Mouse (Mus musculus): Measurements from ENCODE around the gene Spns1.

Gene Spns1

GRCm38 (mm10) chr7:126374526-126374925 lies 2.7 kb downstream of the Spns1 start:
- no peak for ATAC-seq (ENCODE audit: insufficient number of reproducible peaks, low FRiP score, low TSS enrichment)

GRCm38 (mm10) chr7:126373007-126373406 lies 4.2 kb downstream of the Spns1 start:
- no peak for ATAC-seq (ENCODE audit: insufficient number of reproducible peaks, low FRiP score, low TSS enrichment)

DNA sequence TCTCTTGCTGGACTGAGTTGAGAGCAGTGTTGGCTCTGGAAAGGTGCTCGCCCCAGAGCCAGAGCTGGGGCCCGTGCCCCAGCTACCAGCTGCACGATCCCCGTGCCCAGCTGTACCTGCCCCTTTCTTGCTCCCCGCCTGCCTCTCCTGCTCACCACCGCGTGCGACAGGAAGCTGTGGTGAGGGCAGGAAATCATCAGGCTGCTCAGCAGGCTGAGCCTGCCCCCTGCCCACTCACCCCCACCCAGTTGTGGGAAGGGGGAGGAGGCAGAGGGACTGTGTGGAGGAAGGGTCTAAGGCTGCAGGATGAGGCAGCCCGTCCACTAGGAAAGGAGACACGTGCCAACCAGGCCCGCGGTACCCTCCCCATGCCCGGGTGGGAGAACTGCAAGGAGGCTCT lies 7.9 kb downstream of the Spns1 start, which contains the start of gene Lat:
Lat (minus strand) TSS at position 178 of the 400 bp plus-strand sequence.
- ATAC-seq (ENCODE audit: insufficient number of reproducible peaks, low FRiP score, low TSS enrichment) = no peak

GRCm38 (mm10) chr7:126368367-126368766 lies 8.9 kb downstream of the Spns1 start:
- ATAC-seq (ENCODE audit: insufficient number of reproducible peaks, low FRiP score, low TSS enrichment) = no peak

- no peak for ATAC-seq (ENCODE audit: insufficient number of reproducible peaks, low FRiP score, low TSS enrichment)
These were observed 9.6 kb downstream of the Spns1 start for GRCm38 (mm10) chr7:126367636-126368035.

- no peak for ATAC-seq (ENCODE audit: insufficient number of reproducible peaks, low FRiP score, low TSS enrichment)
These were observed 14.2 kb downstream of the Spns1 start for GRCm38 (mm10) chr7:126363038-126363437.

- ATAC-seq (ENCODE audit: insufficient number of reproducible peaks, low FRiP score, low TSS enrichment) = no peak
These were observed 18.2 kb downstream of the Spns1 start for GRCm38 (mm10) chr7:126359049-126359448.

DNA sequence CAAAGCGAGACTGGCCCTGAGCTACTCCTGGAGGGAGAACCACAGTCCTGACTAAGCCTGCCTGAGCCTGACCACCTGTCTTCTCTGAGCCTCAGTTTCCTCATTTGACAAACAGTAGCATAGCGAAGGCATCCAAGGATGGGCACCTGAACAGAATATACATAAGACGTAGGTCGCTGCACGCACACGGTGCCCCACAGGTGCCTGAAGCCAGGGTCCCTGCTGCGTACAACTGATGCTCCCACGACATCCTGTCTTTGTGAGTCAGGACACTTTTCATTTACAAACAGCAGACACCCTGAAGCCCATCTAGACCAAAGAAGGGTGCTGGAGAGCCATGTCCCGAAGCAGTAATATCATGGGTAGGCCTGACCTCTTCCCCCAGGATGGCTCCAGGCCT lies 18.8 kb downstream of the Spns1 start:
- ATAC-seq (ENCODE audit: insufficient number of reproducible peaks, low FRiP score, low TSS enrichment) = no peak

- no peak for ATAC-seq (ENCODE audit: insufficient number of reproducible peaks, low FRiP score, low TSS enrichment)
These were observed 19.4 kb downstream of the Spns1 start for GRCm38 (mm10) chr7:126357838-126358237.

DNA sequence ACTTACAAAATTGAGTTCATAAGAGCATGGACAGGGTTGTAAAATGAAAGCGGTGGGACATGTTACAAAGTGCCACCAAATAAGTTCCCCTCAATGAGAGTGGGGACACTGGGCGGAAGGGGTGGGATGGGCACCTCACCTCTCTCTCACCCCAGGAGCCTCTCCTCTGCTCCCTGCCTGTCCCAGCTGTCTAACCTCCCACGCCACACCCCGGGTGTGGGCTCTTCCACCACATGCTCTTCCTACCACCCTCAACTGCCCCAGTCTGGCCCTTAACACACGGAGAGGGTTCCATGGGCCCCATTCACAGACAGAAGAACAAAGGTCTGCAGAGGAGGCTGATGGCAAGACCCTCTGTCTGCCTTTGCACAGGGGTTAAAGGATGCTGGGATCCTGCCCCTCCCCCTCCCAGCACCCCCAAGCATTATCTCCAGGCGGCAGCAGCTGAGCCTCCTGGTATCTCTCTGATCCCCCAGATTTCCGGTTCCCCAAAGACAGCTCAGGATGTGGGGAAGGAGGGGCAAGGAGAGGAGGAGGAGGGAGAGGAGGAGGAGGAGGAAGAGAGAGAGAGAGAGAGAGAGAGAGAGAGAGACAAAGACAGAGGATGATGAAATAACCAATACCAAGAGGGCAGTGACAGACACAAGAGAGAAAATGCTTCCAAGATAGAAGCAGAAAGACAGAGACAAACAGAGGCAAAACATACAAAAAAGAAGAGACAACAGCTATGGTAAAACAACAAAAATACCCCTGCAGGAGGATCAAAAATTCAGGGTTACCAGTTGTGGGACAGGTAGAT lies 20.3 kb downstream of the Spns1 start:
- ATAC-seq (ENCODE audit: insufficient number of reproducible peaks, low FRiP score, low TSS enrichment) = no peak

DNA sequence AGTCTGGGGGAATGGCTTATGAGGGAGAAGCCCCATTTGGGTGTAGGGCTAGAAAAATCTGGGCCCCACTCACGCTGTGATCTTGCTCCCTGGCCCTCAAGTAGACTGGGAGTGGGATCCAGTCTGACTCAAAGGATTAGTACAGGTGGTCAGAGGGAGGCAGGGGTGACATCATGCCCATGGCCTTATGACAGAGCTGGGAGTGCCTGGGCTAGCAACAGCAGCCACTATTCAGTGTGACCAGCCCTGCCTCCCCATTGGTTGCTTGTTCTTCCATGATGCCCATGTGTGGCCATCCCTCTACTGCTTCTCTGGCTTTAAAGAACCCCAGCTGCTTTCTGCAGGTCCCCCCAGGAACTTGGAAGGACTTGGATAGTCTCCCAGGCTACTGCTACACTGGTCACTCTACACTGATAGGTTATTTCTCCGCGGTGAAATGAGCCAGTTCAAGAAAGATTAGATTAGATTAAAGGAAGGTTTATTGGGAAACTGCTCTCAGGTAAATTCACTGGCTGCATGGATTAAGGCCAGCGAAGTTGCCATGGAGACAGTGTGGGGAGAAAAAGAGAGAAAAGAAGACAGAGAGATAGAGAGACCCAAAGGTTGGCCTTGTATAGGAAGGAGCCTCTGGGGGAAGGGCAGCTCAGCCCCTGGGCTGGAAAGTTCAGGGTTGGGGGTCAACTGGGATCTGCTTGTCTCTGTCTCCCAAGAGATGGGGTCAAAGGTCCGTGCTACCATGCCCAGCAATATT lies 21.2 kb downstream of the Spns1 start:
- no peak for ATAC-seq (ENCODE audit: insufficient number of reproducible peaks, low FRiP score, low TSS enrichment)

GRCm38 (mm10) chr7:126354738-126355614 lies 22.3 kb downstream of the Spns1 start:
- ATAC-seq (ENCODE audit: insufficient number of reproducible peaks, low FRiP score, low TSS enrichment) = no peak

GRCm38 (mm10) chr7:126353994-126354365 lies 23.3 kb downstream of the Spns1 start:
- no peak for ATAC-seq (ENCODE audit: insufficient number of reproducible peaks, low FRiP score, low TSS enrichment)

DNA sequence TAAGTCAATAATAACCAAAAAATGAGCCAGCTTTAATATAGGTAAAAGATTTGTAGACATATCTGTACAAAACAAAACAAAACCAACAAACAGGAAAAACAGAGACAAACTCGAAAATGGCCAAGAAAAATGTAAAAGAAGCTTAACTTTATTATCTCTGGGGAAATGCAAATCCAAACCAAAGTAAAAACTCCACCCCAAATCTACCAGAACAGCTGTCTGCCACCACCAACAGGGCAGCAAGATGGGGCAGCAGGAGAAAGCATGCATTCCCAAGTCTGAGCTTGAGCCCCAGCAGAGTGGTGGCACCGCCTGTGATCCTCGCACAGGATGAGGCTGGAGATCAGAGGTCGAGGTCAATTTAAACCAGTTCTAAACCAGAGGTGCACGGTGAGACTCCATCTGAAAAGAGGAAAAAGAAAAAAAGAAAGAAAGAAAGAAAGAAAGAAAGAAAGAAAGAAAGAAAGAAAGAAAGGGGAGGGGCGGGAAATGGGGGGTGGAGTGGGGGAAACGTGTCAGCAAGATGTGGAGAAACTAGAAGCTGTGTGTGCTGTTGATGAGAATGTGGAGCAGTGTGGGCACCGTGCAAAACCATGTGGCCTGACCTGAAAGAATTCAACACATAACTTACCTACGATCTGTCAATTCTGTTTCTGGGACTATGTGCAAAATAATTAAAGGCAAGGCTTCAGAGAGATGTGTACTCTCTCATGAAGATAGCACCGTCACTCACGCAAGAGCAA lies 23.8 kb downstream of the Spns1 start:
- no peak for ATAC-seq (ENCODE audit: insufficient number of reproducible peaks, low FRiP score, low TSS enrichment)

DNA sequence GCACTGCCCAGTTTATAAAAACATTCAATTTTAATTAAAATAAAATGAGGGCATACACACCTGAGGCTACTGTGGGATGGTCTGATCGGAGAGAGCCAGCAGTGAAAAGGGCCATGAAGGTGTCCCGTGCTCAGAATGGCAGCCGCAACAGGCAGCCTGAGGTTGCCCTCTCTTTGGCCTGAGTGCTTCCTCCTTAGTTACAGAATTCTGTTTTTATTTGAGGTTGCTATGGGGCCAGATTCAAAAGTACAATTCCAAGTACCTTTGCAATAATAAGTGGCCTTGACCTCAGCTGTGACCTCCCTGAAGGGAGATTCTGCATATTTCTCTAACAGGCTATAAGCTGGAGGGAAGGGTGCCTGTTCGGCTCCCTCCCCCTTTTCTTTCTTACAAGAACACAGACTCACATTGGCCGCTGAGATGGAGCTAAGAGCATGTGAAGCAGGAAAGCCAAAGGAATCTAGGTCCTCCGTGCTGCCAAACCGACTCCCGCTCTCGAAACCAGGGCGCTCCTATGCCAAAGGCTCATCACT lies 25.8 kb downstream of the Spns1 start:
- ATAC-seq (ENCODE audit: insufficient number of reproducible peaks, low FRiP score, low TSS enrichment) = no peak

DNA sequence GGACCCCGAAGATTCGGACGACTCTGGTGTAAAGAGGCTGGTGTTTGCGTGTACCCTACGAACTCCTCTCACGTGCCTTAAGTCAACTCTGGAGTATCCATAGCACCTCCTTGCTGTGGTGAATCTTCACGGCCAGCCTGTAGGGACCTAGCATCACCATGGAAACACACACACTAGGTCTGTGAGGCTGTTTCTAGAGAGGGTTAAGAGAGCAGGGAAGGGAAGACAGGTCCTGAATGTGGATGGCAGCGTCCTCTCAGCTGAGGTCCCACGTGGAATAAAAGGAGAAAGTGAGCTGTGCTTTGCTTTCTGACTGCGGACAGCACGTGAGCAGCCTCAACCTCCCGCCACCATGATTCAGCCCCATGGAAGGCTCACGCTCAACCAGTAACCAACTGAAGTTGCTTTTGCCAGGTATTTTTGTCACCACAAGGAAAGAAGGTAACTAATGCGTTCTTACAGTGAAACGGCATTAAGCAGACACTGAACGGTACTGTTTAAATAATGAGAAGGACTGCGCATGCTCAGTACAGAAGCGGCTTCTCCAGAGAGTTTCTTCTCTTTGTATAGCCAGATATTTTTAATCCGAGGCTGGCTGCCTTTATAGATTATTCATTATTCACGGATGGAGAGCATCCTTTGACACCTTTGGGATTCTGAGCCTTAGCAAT lies 26.4 kb downstream of the Spns1 start:
- no peak for ATAC-seq (ENCODE audit: insufficient number of reproducible peaks, low FRiP score, low TSS enrichment)

- no peak for ATAC-seq (ENCODE audit: insufficient number of reproducible peaks, low FRiP score, low TSS enrichment)
These were observed 29.0 kb downstream of the Spns1 start for GRCm38 (mm10) chr7:126348293-126348692.

- no peak for ATAC-seq (ENCODE audit: insufficient number of reproducible peaks, low FRiP score, low TSS enrichment)
These were observed 30.2 kb downstream of the Spns1 start for GRCm38 (mm10) chr7:126347098-126347497.

GRCm38 (mm10) chr7:126345969-126346368 lies 31.3 kb downstream of the Spns1 start:
- ATAC-seq (ENCODE audit: insufficient number of reproducible peaks, low FRiP score, low TSS enrichment) = no peak

Measured in cerebellum, adult (tissue).